Mouse (Mus musculus) heart, postnatal 0 days (tissue): Measurements from ENCODE around the gene Tet3. TPM values are rescaled to one million over a fixed set of nuclear protein-coding genes. Genes with fewer than 3 reads are reported as not detected.

Experiments used
- ATAC-seq: fragments of 200-750 bp; cut with Nextera tagmentation; 2 replicates; pipeline ENCODE4 v1.8.0; 2017; ENCODE audit warnings: low read depth, moderate number of reproducible peaks, moderate library complexity; ENCODE audit not compliant: insufficient read depth
- DNase-seq: peaks from one replicate; pipeline ENCODE4 v3.0.0-alpha.2; 2016; ENCODE audit warnings: low spot score
- H3K27ac ChIP-seq: fragments of 300-500 bp; sonication (generic); 2 replicates; pipeline ENCODE4 v1.5.1; 2014; ENCODE audit warnings: low read depth, mild to moderate bottlenecking
- H3K27me3 ChIP-seq: fragments of 300-500 bp; sonication (generic); 2 replicates; pipeline ENCODE4 v1.6.1; 2014; ENCODE audit warnings: low read length, mixed read lengths; ENCODE audit not compliant: control insufficient read depth, insufficient read depth
- H3K36me3 ChIP-seq: fragments of 300-500 bp; sonication (generic); replicated peaks from 2 replicates; pipeline ENCODE4 v1.6.1; 2014; ENCODE audit warnings: low read length, mixed read lengths; ENCODE audit not compliant: control insufficient read depth, insufficient read depth
- H3K4me1 ChIP-seq: fragments of 300-500 bp; sonication (generic); 2 replicates; pipeline ENCODE4 v1.6.1; 2014; ENCODE audit warnings: antibody characterized with exemption; ENCODE audit not compliant: control insufficient read depth, insufficient read depth
- H3K4me2 ChIP-seq: fragments of 300-500 bp; sonication (generic); 2 replicates; pipeline ENCODE4 v1.6.1; 2014; ENCODE audit warnings: low read depth, mild to moderate bottlenecking, low read length, moderate library complexity
- H3K4me3 ChIP-seq: fragments of 300-500 bp; sonication (generic); 2 replicates; pipeline ENCODE4 v1.5.1; 2014; ENCODE audit warnings: low read depth, low read length
- H3K9ac ChIP-seq: fragments of 300-500 bp; sonication (generic); replicated peaks from 2 replicates; pipeline ENCODE4 v1.6.1; 2014; ENCODE audit warnings: low read depth, low read length, mixed read lengths
- H3K9me3 ChIP-seq: fragments of 300-500 bp; sonication (generic); replicated peaks from 2 replicates; pipeline ENCODE4 v1.6.1; 2016; ENCODE audit warnings: low read length; ENCODE audit not compliant: control insufficient read depth
- CTCF ChIP-seq: IDR thresholded peaks from 2 replicates; pipeline ENCODE4 v1.5.1; 2016; ENCODE audit warnings: antibody characterized with exemption, control low read depth, low read depth
- EP300 ChIP-seq: IDR thresholded peaks from 2 replicates; pipeline ENCODE4 v1.6.1; 2016; ENCODE audit warnings: antibody characterized with exemption, low read depth
- whole genome bisulfite sequencing: fragments of 180-500 bp; shearing (Covaris S2); extraction: QIAGEN DNeasy Blood & Tissue Kit; methylation state at CpG from one replicate; pipeline ENCODE4 v1.1.7; 2014; 5-methylcytosine and 5-hydroxymethylcytosine counted together
- microRNA-seq: library from miRNA; unstranded; fragments of <30 nt; microRNA quantifications from one replicate; pipeline ENCODE4, GENCODE M21; 2016
- polyA plus RNA-seq: library from polyadenylated mRNA; unstranded; fragments of >200 nt; fragmentation: Nextera tagmentation; extraction: Ambion mirVana; gene quantifications from 2 replicates; pipeline ENCODE4 v1.2.1, GENCODE M21; 2015
- total RNA-seq: library from RNA; depleted of rRNA; stranded (reverse); fragments of >200 nt; gene quantifications from 2 replicates; pipeline ENCODE4 v1.2.3, GENCODE M21; 2014; ENCODE audit warnings: low replicate concordance; rRNA removed

Tet3 gene
- total and polyA plus RNA-seq, 2 experiments from 2014 or later = 14.1 to 17.2 TPM

- no peaks in the 10 kb centered on the region for H3K9me3 ChIP-seq
- WGBS = 30% methylated on average over 10 of the region's 10 CpGs
- peaks cover 5% of the 10 kb centered on the region; the same call in 1 of the 2 replicates for H3K4me1 ChIP-seq
- H3K9ac ChIP-seq = no peak overlapping the region
- no peak for ATAC-seq
- H3K27me3 ChIP-seq = no peaks in the 10 kb centered on the region
- H3K36me3 ChIP-seq = 0 out of 2 replicates have a peak, but pooled peaks cover 14% of the 10 kb centered on the region
- no peak overlapping the region for H3K4me3 ChIP-seq
- peak overlapping the region; percentile 90; the same call in 1 of the 2 replicates for H3K4me2 ChIP-seq
- TF ChIP-seq CTCF (no peak), EP300 (no peak)
- no peak overlapping the region for H3K27ac ChIP-seq
- no peak for DNase-seq
Observed at GRCm38 (mm10) chr6:83316022-83316421, 142.9 kb downstream of the Tet3 start.

GRCm38 (mm10) chr6:83315293-83315692, 143.6 kb downstream of the Tet3 start:
- H3K9me3 ChIP-seq = no peaks in the 10 kb centered on the region
- H3K9ac ChIP-seq = no peak overlapping the region
- H3K4me2 ChIP-seq = no peak overlapping the region
- H3K4me1 ChIP-seq = peaks cover 5% of the 10 kb centered on the region; the same call in 1 of the 2 replicates
- ATAC-seq = no peak
- DNase-seq = no peak
- TF ChIP-seq CTCF (no peak), EP300 (no peak)
- no peak overlapping the region for H3K27ac ChIP-seq
- H3K4me3 ChIP-seq = no peak overlapping the region
- H3K36me3 ChIP-seq = 0 out of 2 replicates have a peak, but pooled peaks cover 14% of the 10 kb centered on the region
- no peaks in the 10 kb centered on the region for H3K27me3 ChIP-seq

- 0 out of 2 replicates have a peak, but pooled peaks cover 14% of the 10 kb centered on the region for H3K36me3 ChIP-seq
- ATAC-seq = no peak
- WGBS = 78% methylated on average over 8 of the region's 8 CpGs
Observed at GRCm38 (mm10) chr6:83312514-83312913, 146.4 kb downstream of the Tet3 start.

More at GRCm38 (mm10) chr6:83312514-83312913, 146.4 kb downstream of the Tet3 start:
- Histone ChIP-seq H3K4me3 (no peak overlapping the region), H3K4me1 (peaks cover 5% of the 10 kb centered on the region; the same call in 1 of the 2 replicates), H3K4me2 (no peak overlapping the region), H3K9me3 (no peaks in the 10 kb centered on the region), H3K9ac (no peak overlapping the region), H3K27me3 (no peaks in the 10 kb centered on the region), H3K27ac (no peak overlapping the region)
- TF ChIP-seq CTCF (no peak), EP300 (no peak)
- no peak for DNase-seq

Small RNA genes within 50 kb of the gene (microRNA-seq; reads per million reads assigned to microRNA genes)
- gene Mir6374 = not detected

Other genes with a start within 250 kb of the Tet3 start
- not detected in 2 replicates for gene Slc4a5, start 239.3 kb downstream of the Tet3 start, total RNA-seq
- 0.03 TPM in 1 of 2 replicates, not detected in the other for gene Slc4a5, start 239.3 kb downstream of the Tet3 start, polyA plus RNA-seq
- gene Mthfd2, start 133.2 kb downstream of the Tet3 start, total RNA-seq = 3.6 and 4.7 TPM in 2 replicates
- gene Mthfd2, start 133.2 kb downstream of the Tet3 start, polyA plus RNA-seq = 8.5 and 8.9 TPM in 2 replicates
- 33.8 and 35.0 TPM in 2 replicates for gene Mob1a, start 133.1 kb downstream of the Tet3 start, total RNA-seq
- 15.1 and 15.9 TPM in 2 replicates for gene Mob1a, start 133.1 kb downstream of the Tet3 start, polyA plus RNA-seq
- 32.0 and 36.3 TPM in 2 replicates for gene Bola3, start 109.9 kb downstream of the Tet3 start, total RNA-seq
- 492 and 553 TPM in 2 replicates for gene Bola3, start 109.9 kb downstream of the Tet3 start, polyA plus RNA-seq
- gene Dguok, start 47.9 kb upstream of the Tet3 start, total RNA-seq = 21.4 and 25.2 TPM in 2 replicates
- gene Dguok, start 47.9 kb upstream of the Tet3 start, polyA plus RNA-seq = 51.7 and 58.4 TPM in 2 replicates
- gene Actg2, start 77.2 kb upstream of the Tet3 start, total RNA-seq = 15.0 and 831 TPM in 2 replicates
- 7.0 and 9.9 TPM in 2 replicates for gene Actg2, start 77.2 kb upstream of the Tet3 start, polyA plus RNA-seq
- gene Stambp, start 113.6 kb upstream of the Tet3 start, total RNA-seq = 1.2 and 1.5 TPM in 2 replicates
- gene Stambp, start 113.6 kb upstream of the Tet3 start, polyA plus RNA-seq = 22.9 and 24.6 TPM in 2 replicates
- gene Clec4f, start 197.1 kb upstream of the Tet3 start, total RNA-seq = 1.7 TPM in 1 of 2 replicates, not detected in the other
- gene Clec4f, start 197.1 kb upstream of the Tet3 start, polyA plus RNA-seq = 0.59 and 0.66 TPM in 2 replicates
- 0.11 and 0.19 TPM in 2 replicates for gene Cd207, start 218.8 kb upstream of the Tet3 start, total RNA-seq
- gene Cd207, start 218.8 kb upstream of the Tet3 start, polyA plus RNA-seq = 0.75 and 1.2 TPM in 2 replicates